Mouse (Mus musculus) intestine, embryonic 16.5 days (tissue): ENCODE results near the gene Optc. TPM values are rescaled to one million over a fixed set of nuclear protein-coding genes. Genes with fewer than 3 reads are reported as not detected.

Experiments used
- ATAC-seq: fragments of 200-750 bp; cut with Nextera tagmentation; 2 replicates; pipeline ENCODE4 v1.8.0; 2017; ENCODE audit warnings: moderate TSS enrichment, moderate library complexity
- H3K27ac ChIP-seq: fragments of 300-500 bp; sonication (generic); 2 replicates; pipeline ENCODE4 v1.5.1; 2014; ENCODE audit warnings: mild to moderate bottlenecking, low read length
- H3K27me3 ChIP-seq: fragments of 300-500 bp; sonication (generic); replicated peaks from 2 replicates; pipeline ENCODE4 v1.6.1; 2014; ENCODE audit warnings: low read length, control low read depth, mixed read lengths; ENCODE audit not compliant: control insufficient read depth, insufficient read depth
- H3K36me3 ChIP-seq: fragments of 300-500 bp; sonication (generic); 2 replicates; pipeline ENCODE4 v1.6.1; 2014; ENCODE audit warnings: low read length, control low read depth; ENCODE audit not compliant: control insufficient read depth, insufficient read depth
- H3K4me1 ChIP-seq: fragments of 300-500 bp; sonication (generic); 2 replicates; pipeline ENCODE4 v1.6.1; 2014; ENCODE audit warnings: low read length, control low read depth, mixed read lengths; ENCODE audit not compliant: control insufficient read depth, insufficient read depth
- H3K4me2 ChIP-seq: fragments of 300-500 bp; sonication (generic); 2 replicates; pipeline ENCODE4 v1.6.1; 2014; ENCODE audit warnings: low read depth, low read length, control low read depth
- H3K4me3 ChIP-seq: fragments of 300-500 bp; sonication (generic); 2 replicates; pipeline ENCODE4 v1.5.1; 2014; ENCODE audit warnings: mild to moderate bottlenecking, low read length
- H3K9ac ChIP-seq: fragments of 300-500 bp; sonication (generic); 2 replicates; pipeline ENCODE4 v1.6.1; 2014; ENCODE audit warnings: low read depth, low read length
- H3K9me3 ChIP-seq: fragments of 300-500 bp; sonication (generic); 2 replicates; pipeline ENCODE4 v1.6.1; 2016; ENCODE audit warnings: low read length, control low read depth; ENCODE audit not compliant: control insufficient read depth
- WGBS: fragments of 180-500 bp; shearing (Covaris S2); extraction: QIAGEN DNeasy Blood & Tissue Kit; methylation state at CpG from one replicate; pipeline ENCODE4 v1.1.7; 2014; 5-methylcytosine and 5-hydroxymethylcytosine counted together
- polyA plus RNA-seq: library from polyadenylated mRNA; unstranded; fragments of >200 nt; fragmentation: Nextera tagmentation; extraction: Ambion mirVana; gene quantifications from 2 replicates; pipeline ENCODE4 v1.2.1, GENCODE M21; 2015

The Optc gene
- polyA plus RNA-seq, 1 experiment from 2014 or later, result 1.1 TPM

DNA sequence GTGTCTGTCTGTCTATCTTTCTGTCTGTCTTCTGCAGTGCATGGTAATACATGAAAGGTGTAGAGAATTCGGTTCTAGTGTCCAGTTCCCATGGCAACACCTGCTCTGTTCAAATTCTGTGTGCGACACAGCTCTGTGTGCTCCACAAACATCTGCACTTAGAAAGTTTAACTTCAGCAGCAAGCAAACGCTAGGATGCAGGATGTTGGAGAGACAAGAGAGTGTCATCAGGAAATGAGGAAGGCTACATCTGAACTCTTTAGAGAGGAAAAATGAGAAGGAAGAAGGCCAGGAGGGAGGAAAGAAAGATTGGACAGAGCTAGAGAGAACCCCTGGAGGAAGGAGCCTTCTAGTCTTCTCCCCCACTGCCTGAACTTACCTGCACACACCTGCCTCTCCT lies 13.1 kb upstream of the Optc start:
- Histone ChIP-seq H3K36me3 (no peaks in the 10 kb centered on the region), H3K27me3 (no peaks in the 10 kb centered on the region), H3K9me3 (no peaks in the 10 kb centered on the region), H3K27ac (0 out of 2 replicates have a peak overlapping the region, but pooled peaks have one; percentile 3), H3K4me1 (peaks cover 47% of the 10 kb centered on the region), H3K9ac (0 out of 2 replicates have a peak overlapping the region, but pooled peaks have one; percentile 2), H3K4me2 (peak overlapping the region; percentile 36), H3K4me3 (no peak overlapping the region)
- WGBS, result 23% methylated on average over 3 of the region's 3 CpGs
- ATAC-seq, result 0 out of 2 replicates have a peak, but pooled peaks have one; percentile 14

DNA sequence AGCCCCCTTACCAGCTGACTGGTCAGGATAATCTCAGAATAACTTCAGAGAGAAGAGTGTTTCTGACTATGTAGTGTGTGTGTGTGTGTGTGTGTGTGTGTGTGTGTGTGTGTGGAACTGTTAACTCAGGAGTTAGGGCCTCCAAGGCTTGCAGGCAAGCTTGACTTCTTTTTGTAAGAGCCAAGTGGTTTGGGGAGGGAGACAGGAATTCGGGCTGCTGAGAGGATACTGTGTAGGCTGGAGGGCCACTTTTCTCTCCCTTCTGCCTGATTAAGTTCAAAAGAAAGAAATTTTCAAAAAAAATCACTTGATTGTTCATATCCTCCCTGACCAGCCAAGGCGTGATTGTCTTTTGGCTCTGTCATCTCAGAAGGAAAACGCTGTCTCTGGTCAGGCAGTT lies 12.6 kb upstream of the Optc start:
- H3K27me3 ChIP-seq, result no peaks in the 10 kb centered on the region
- WGBS, result 50% methylated on average over 3 of the region's 3 CpGs
- H3K9ac ChIP-seq, result peak overlapping the region; percentile 31; the same call in 1 of the 2 replicates
- no peak overlapping the region for H3K27ac ChIP-seq
- no peaks in the 10 kb centered on the region for H3K36me3 ChIP-seq
- H3K4me3 ChIP-seq, result no peak overlapping the region
- no peak overlapping the region for H3K4me2 ChIP-seq
- H3K9me3 ChIP-seq, result no peaks in the 10 kb centered on the region
- H3K4me1 ChIP-seq, result peaks cover 51% of the 10 kb centered on the region
- ATAC-seq, result no peak

DNA sequence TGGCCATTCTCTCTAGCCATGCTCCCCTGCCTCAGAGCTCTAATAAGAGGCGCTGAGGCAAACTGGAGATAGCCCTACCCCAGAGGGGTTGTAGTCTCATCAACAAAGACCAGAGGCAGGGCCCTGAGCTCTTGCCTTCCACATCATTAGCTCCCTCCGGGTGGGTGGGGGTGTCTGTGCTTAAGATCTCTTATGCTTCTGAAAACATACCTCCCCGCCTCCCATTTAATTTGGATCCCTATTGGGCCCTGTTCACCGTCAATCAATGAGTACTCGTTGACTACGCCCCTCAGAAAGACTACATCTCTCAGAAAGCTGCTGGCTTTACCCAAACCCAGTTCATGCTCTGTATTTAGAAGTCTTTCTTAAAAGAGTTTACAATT lies 10.3 kb upstream of the Optc start:
- peak overlapping the region; percentile 44 for H3K27ac ChIP-seq
- H3K4me2 ChIP-seq, result no peak overlapping the region
- no peaks in the 10 kb centered on the region for H3K36me3 ChIP-seq
- no peaks in the 10 kb centered on the region for H3K27me3 ChIP-seq
- peak overlapping the region; percentile 42 for H3K9ac ChIP-seq
- 57% methylated on average over 6 of the region's 6 CpGs for WGBS
- H3K9me3 ChIP-seq, result no peaks in the 10 kb centered on the region
- H3K4me1 ChIP-seq, result peaks cover 46% of the 10 kb centered on the region
- ATAC-seq, result no peak
- H3K4me3 ChIP-seq, result no peak overlapping the region

DNA sequence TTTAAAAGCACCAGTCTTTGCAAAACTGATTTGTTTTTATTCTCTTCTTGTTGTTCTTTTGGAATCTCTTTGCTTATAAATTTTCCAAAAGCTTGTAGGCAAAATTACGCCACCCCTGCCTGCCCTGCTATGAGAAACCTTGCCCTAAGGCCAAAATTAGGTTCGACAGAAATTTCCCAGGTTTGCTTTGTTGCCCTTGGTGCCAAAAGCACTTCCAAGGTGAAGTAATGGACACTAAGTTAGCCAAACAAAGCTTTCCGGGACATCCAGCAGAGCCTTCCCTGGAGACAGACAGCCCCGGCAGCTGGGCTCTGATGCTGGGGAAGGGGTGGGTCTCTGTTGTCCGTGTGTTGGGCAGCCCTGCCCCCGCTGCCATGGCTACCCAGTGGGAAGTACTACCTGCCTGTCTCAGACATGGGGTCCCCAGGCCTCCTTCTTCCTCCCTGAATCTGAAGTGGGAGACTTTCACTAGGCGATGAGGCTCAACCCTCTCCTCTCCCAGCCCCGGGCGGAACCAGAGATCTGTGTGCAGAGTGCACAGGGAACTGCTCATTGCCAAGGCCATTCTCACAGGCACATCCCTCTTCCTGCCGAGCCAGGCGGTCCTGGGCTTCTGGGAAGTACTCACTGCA lies 9.8 kb upstream of the Optc start:
- Histone ChIP-seq H3K4me3 (no peak overlapping the region), H3K4me2 (no peak overlapping the region; the same call in 1 of the 2 replicates), H3K9ac (peak overlapping the region; percentile 42), H3K9me3 (no peaks in the 10 kb centered on the region), H3K36me3 (no peaks in the 10 kb centered on the region), H3K27me3 (no peaks in the 10 kb centered on the region), H3K27ac (peak overlapping the region; percentile 44), H3K4me1 (peaks cover 46% of the 10 kb centered on the region)
- 26% methylated on average over 11 of the region's 11 CpGs for WGBS
- ATAC-seq, result no peak

DNA sequence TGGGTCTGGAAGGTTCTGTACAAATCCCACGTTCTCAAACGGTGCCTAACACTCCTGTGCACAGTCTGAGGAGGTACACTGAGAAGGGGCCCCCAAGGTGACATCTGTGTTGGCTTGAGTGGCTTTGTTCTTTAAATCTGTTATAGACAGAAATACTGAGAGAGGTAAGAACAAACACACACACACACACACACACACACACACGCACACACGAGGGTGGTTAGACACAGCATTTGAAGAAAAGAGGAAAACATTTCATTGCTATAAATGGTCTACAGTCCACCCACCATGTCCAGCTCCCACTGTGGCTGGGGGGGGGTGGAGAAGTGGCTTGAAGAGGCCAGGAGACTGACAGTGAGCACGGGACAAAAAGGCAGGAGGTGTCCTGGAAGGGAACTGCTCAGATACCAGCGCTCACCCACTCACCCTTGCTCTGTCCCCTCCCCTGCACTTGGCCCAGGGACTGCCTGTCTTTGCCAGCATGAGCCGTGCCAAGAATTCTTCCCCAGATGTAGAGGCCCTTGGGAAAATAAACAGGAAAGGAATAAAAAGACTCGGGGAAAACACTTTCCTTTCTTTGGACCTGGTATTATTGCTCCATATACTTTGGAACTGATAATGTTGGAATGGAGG lies 8.0 kb upstream of the Optc start:
- H3K4me1 ChIP-seq, result peaks cover 36% of the 10 kb centered on the region
- H3K27ac ChIP-seq, result peak overlapping the region; percentile 10
- no peak overlapping the region for H3K4me2 ChIP-seq
- H3K9me3 ChIP-seq, result no peaks in the 10 kb centered on the region
- 38% methylated on average over 8 of the region's 8 CpGs for WGBS
- H3K27me3 ChIP-seq, result no peaks in the 10 kb centered on the region
- ATAC-seq, result peak; percentile 62
- no peak overlapping the region for H3K4me3 ChIP-seq
- H3K9ac ChIP-seq, result no peak overlapping the region
- H3K36me3 ChIP-seq, result no peaks in the 10 kb centered on the region

DNA sequence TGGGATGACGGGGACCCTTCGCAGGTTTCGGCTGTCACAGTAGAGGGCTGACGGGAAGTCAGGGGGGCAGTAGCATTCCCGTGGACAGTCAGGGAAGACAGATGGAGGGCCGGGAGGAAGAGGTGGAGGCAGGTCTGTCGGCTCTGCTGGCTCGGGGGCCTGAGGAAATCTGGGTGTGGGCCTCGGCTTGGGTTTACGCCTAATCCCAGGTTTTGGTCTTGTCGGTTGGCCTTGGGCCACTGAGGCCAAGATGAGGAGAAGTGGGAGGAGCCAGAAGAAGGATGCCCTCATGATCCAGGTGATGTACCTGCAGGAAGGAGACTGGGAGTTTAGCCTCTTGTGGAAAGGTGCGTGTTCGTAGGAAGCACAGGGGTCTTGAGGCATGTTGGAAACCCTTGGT lies 7.3 kb upstream of the Optc start:
- ATAC-seq, result no peak

DNA sequence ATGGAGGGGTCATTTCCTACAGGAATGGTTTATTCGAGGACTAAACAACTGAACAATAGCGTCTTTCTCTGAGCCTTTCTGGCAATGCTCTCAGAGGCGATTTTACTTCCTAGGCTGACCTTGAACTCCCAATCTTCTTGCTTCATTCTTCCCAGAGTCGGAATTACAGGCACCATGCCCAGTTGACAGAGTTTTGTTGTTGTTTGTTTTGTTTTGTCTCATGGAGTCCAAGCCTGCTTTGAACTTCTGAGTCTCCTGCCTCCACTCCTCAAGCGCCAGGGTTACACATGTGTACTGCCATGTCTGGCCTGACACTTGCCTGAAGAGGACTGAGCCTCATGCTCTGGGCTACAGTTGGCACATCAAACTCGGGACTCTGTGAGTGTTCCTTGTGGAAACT lies 5.2 kb upstream of the Optc start:
- Histone ChIP-seq H3K9me3 (no peaks in the 10 kb centered on the region), H3K27me3 (no peaks in the 10 kb centered on the region), H3K9ac (no peak overlapping the region), H3K4me2 (no peak overlapping the region), H3K4me1 (peaks cover 26% of the 10 kb centered on the region), H3K27ac (no peak overlapping the region), H3K36me3 (no peaks in the 10 kb centered on the region), H3K4me3 (no peak overlapping the region)
- no peak for ATAC-seq
- WGBS, result 69% methylated on average over 6 of the region's 6 CpGs

More for the DNA sequence above, 7.3 kb upstream of the Optc start:
- no peak overlapping the region for H3K27ac ChIP-seq
- no peak overlapping the region for H3K4me2 ChIP-seq
- H3K9me3 ChIP-seq, result no peaks in the 10 kb centered on the region
- H3K9ac ChIP-seq, result no peak overlapping the region
- peaks cover 29% of the 10 kb centered on the region for H3K4me1 ChIP-seq
- no peak overlapping the region for H3K4me3 ChIP-seq
- no peaks in the 10 kb centered on the region for H3K27me3 ChIP-seq
- H3K36me3 ChIP-seq, result no peaks in the 10 kb centered on the region
- 87% methylated on average over 13 of the region's 13 CpGs for WGBS

DNA sequence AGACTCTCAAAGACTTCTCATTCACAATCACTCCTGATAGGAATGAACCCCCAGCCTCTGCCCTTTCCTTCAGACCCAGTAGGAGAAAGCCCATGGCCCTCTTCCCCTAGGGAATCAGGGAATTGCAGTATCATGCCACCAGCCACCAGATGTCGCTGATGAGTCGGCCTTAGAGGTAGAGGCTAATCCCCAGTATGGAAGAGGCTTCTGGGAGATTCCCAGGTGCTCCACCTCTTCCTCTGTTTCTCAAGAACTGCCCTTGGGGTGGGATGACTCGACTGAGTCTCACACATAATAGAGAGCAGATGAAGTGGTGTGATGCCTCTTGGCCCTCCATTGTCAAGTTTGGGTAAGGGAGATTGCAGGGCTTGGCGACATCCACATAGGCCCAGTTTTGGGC lies 3.7 kb upstream of the Optc start:
- H3K4me2 ChIP-seq, result no peak overlapping the region
- H3K4me3 ChIP-seq, result no peak overlapping the region
- 25% methylated on average over 4 of the region's 4 CpGs for WGBS
- H3K9ac ChIP-seq, result no peak overlapping the region
- no peak for ATAC-seq
- H3K27ac ChIP-seq, result no peak overlapping the region
- no peaks in the 10 kb centered on the region for H3K36me3 ChIP-seq
- H3K4me1 ChIP-seq, result peaks cover 22% of the 10 kb centered on the region
- no peaks in the 10 kb centered on the region for H3K9me3 ChIP-seq
- H3K27me3 ChIP-seq, result no peaks in the 10 kb centered on the region

DNA sequence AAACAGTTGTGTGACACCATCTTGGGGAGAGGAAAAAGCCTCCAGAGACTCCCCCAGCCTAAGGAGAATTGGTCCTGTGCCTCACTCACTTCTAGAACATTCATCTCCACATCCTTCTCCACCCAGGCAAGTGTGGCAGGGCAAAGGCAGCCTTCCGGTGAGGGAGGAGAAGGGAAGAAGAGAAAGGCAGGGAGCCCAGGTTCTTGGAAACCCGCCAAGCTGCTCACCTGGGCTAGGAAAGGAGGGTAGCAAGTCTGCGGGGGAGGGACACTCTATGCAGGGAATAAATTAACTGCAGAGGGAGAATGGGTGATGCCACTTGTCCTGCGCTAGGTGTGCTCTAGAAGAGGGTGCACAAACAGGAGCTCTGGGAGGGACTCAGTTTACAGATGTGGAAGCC lies 3.2 kb upstream of the Optc start:
- no peak overlapping the region for H3K4me2 ChIP-seq
- no peak overlapping the region for H3K9ac ChIP-seq
- H3K36me3 ChIP-seq, result no peaks in the 10 kb centered on the region
- ATAC-seq, result no peak
- 76% methylated on average over 4 of the region's 4 CpGs for WGBS
- H3K4me3 ChIP-seq, result no peak overlapping the region
- no peak overlapping the region for H3K27ac ChIP-seq
- no peaks in the 10 kb centered on the region for H3K27me3 ChIP-seq
- no peaks in the 10 kb centered on the region for H3K9me3 ChIP-seq
- H3K4me1 ChIP-seq, result peaks cover 19% of the 10 kb centered on the region
